Mouse (Mus musculus) neural tube, embryonic 14.5 days (tissue): ENCODE results near the gene Tmem267. TPM values are rescaled to one million over a fixed set of nuclear protein-coding genes. Genes with fewer than 3 reads are reported as not detected.

ENCODE experiments used
- ATAC-seq: fragments of 200-750 bp; cut with Nextera tagmentation; 2 replicates; pipeline ENCODE4 v1.8.0; 2017; ENCODE audit warnings: low read depth, mild to moderate bottlenecking, moderate TSS enrichment, moderate library complexity
- H3K27ac ChIP-seq: fragments of 300-500 bp; sonication (generic); 2 replicates; pipeline ENCODE4 v1.5.1; 2014; ENCODE audit warnings: low read depth, mild to moderate bottlenecking, control low read depth, low read length, moderate library complexity, mixed read lengths
- H3K27me3 ChIP-seq: fragments of 300-500 bp; sonication (generic); 2 replicates; pipeline ENCODE4 v1.6.1; 2014; ENCODE audit warnings: low read length; ENCODE audit not compliant: control insufficient read depth, insufficient read depth
- H3K36me3 ChIP-seq: fragments of 300-500 bp; sonication (generic); 2 replicates; pipeline ENCODE4 v1.6.1; 2014; ENCODE audit warnings: low read length, mixed read lengths; ENCODE audit not compliant: control insufficient read depth, insufficient read depth
- H3K4me1 ChIP-seq: fragments of 300-500 bp; sonication (generic); 2 replicates; pipeline ENCODE4 v1.6.1; 2014; ENCODE audit warnings: low read length; ENCODE audit not compliant: control insufficient read depth, insufficient read depth
- H3K4me2 ChIP-seq: fragments of 300-500 bp; sonication (generic); 2 replicates; pipeline ENCODE4 v1.6.1; 2014; ENCODE audit warnings: mild to moderate bottlenecking, low read depth, low read length, control low read depth
- H3K4me3 ChIP-seq: fragments of 300-500 bp; sonication (generic); 2 replicates; pipeline ENCODE4 v1.5.1; 2014; ENCODE audit warnings: low read depth, low read length, control low read depth, mixed read lengths
- H3K9ac ChIP-seq: fragments of 300-500 bp; sonication (generic); replicated peaks from 2 replicates; pipeline ENCODE4 v1.6.1; 2014; ENCODE audit warnings: low read depth, mild to moderate bottlenecking, control low read depth, low read length, mixed read lengths
- H3K9me3 ChIP-seq: fragments of 300-500 bp; sonication (generic); 2 replicates; pipeline ENCODE4 v1.6.1; 2016; ENCODE audit warnings: low read length; ENCODE audit not compliant: control insufficient read depth
- WGBS: fragments of 180-500 bp; shearing (Covaris S2); extraction: QIAGEN DNeasy Blood & Tissue Kit; methylation state at CpG from one replicate; pipeline ENCODE4 v1.1.7; 2014; 5-methylcytosine and 5-hydroxymethylcytosine counted together
- polyA plus RNA-seq: library from polyadenylated mRNA; unstranded; fragments of >200 nt; fragmentation: Nextera tagmentation; extraction: Ambion mirVana; gene quantifications from 2 replicates; pipeline ENCODE4 v1.2.1, GENCODE M21; 2014

The Tmem267 gene
- polyA plus RNA-seq: 5.5 and 5.7 TPM in 2 replicates

DNA sequence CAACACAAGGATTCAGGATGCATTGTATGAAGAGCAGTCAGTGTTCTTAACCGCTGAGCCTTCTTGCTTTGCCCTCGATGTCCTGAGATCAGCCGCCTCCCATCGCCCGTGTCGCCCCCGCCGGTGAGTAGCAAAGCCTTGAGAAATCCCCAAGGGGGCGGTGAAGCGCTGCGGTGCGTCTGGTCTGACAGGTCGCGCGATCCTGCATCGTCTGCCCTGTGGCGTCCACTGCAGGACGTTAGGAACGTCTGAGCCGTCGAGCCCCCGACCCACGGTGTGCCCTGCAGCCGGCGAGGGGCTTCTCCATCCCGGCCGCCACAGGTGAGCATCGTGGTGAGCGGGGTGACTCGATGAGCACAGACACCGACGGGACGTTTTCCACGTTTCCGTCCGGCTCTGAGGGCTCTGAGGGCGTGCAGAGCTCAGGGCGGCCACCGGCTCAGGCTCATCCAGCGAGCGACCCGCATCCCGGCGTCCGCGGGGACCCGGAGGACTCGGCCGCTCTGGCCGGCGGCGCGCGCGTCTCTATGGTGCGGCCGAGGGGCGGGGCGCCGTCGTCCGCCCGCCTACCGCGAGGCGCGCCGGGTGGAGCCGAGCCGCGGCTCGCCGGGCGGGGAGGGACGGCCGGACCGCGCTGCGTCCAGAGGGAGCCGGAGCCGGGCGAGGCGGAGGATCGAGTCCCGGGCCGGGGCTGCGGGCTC lies at the start of gene Tmem267, which contains the start of gene 3110070M22Rik:
TSS of gene Tmem267 (plus strand) at position 160 of the 701 bp plus-strand sequence.
TSS of gene 3110070M22Rik (minus strand) at position 504 of the 701 bp plus-strand sequence.
- no peak within 1 kb of the TSS; the same call in 1 of the 2 replicates for H3K9ac ChIP-seq

GRCm38 (mm10) chr13:119442244-119442643 lies 45.6 kb upstream of the Tmem267 start:
- H3K4me1 ChIP-seq: no peaks in the 10 kb centered on the region
- no peak overlapping the region for H3K9ac ChIP-seq
- no peaks in the 10 kb centered on the region for H3K9me3 ChIP-seq
- H3K36me3 ChIP-seq: peaks cover 42% of the 10 kb centered on the region
- no peak overlapping the region for H3K27ac ChIP-seq
- ATAC-seq: no peak
- H3K4me3 ChIP-seq: no peak overlapping the region
- H3K4me2 ChIP-seq: no peak overlapping the region
- H3K27me3 ChIP-seq: no peaks in the 10 kb centered on the region
- whole genome bisulfite sequencing: 93% methylated on average over 1 of the region's 1 CpGs

More for the DNA sequence above, at the start of gene Tmem267, which contains the start of gene 3110070M22Rik:
- Histone ChIP-seq H3K4me1 (no peaks in the 10 kb centered on the region; the same call in 1 of the 2 replicates), H3K9me3 (0 out of 2 replicates have a peak, but pooled peaks cover 2% of the 10 kb centered on the region), H3K27me3 (no peaks in the 10 kb centered on the region), H3K36me3 (peaks cover 16% of the 10 kb centered on the region), H3K27ac (no peak within 1 kb of the TSS; the same call in 1 of the 2 replicates), H3K4me3 (no peak within 1 kb of the TSS), H3K4me2 (no peak within 1 kb of the TSS; the same call in 1 of the 2 replicates)
- 56% methylated on average over 82 of the region's 87 CpGs for WGBS
- no peak for ATAC-seq

GRCm38 (mm10) chr13:119453563-119453962 lies 34.3 kb upstream of the Tmem267 start:
- no peak for ATAC-seq
- 96% methylated on average over 4 of the region's 4 CpGs for WGBS
- no peaks in the 10 kb centered on the region for H3K9me3 ChIP-seq
- no peaks in the 10 kb centered on the region for H3K27me3 ChIP-seq
- no peak overlapping the region for H3K27ac ChIP-seq
- no peak overlapping the region for H3K4me3 ChIP-seq
- H3K4me1 ChIP-seq: no peaks in the 10 kb centered on the region
- no peak overlapping the region for H3K4me2 ChIP-seq
- peaks cover 34% of the 10 kb centered on the region for H3K36me3 ChIP-seq
- no peak overlapping the region for H3K9ac ChIP-seq

GRCm38 (mm10) chr13:119455082-119455481 lies 32.8 kb upstream of the Tmem267 start:
- Histone ChIP-seq H3K4me2 (no peak overlapping the region), H3K36me3 (peaks cover 34% of the 10 kb centered on the region)

DNA sequence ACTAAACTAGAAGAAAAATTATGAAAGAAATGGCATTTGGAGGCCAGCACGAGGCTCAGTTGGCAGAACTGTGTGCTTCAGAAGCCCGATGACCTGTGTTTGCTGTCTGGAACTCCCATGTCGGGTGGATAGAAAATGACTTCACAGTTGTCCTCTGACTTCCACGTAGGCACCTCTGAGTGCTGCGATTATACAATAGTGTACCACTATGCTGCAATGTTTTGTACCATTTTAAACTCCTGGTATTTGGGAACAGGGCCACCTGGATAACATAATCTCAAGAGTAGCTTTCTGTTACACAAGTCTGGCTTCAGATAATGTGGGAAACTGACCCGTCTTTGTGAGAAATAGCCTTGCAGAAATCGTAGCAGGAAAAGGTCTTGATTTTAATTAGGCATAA lies 31.5 kb upstream of the Tmem267 start:
- no peak for ATAC-seq
- no peak overlapping the region for H3K4me3 ChIP-seq
- H3K27ac ChIP-seq: no peak overlapping the region
- peaks cover 22% of the 10 kb centered on the region for H3K36me3 ChIP-seq
- no peaks in the 10 kb centered on the region for H3K9me3 ChIP-seq
- no peak overlapping the region for H3K9ac ChIP-seq
- H3K27me3 ChIP-seq: no peaks in the 10 kb centered on the region
- H3K4me1 ChIP-seq: no peaks in the 10 kb centered on the region
- no peak overlapping the region for H3K4me2 ChIP-seq
- 94% methylated on average over 7 of the region's 7 CpGs for WGBS

More at GRCm38 (mm10) chr13:119455082-119455481, 32.8 kb upstream of the Tmem267 start:
- Histone ChIP-seq H3K27me3 (no peaks in the 10 kb centered on the region), H3K9ac (no peak overlapping the region), H3K4me1 (no peaks in the 10 kb centered on the region), H3K27ac (no peak overlapping the region), H3K4me3 (no peak overlapping the region), H3K9me3 (no peaks in the 10 kb centered on the region)
- ATAC-seq: no peak

- H3K27ac ChIP-seq: peak overlapping the region; percentile 70
- H3K27me3 ChIP-seq: no peaks in the 10 kb centered on the region; the same call in 1 of the 2 replicates
- H3K4me2 ChIP-seq: peak overlapping the region; percentile 68
- peaks cover 14% of the 10 kb centered on the region for H3K4me1 ChIP-seq
- H3K9ac ChIP-seq: peak overlapping the region; percentile 72
- no peaks in the 10 kb centered on the region for H3K9me3 ChIP-seq
- 4% methylated on average over 10 of the region's 10 CpGs for WGBS
- ATAC-seq: peak; percentile 42
- H3K4me3 ChIP-seq: peak overlapping the region; percentile 73
- peaks cover 10% of the 10 kb centered on the region for H3K36me3 ChIP-seq
These were observed 25.8 kb upstream of the Tmem267 start for GRCm38 (mm10) chr13:119461900-119462595.

DNA sequence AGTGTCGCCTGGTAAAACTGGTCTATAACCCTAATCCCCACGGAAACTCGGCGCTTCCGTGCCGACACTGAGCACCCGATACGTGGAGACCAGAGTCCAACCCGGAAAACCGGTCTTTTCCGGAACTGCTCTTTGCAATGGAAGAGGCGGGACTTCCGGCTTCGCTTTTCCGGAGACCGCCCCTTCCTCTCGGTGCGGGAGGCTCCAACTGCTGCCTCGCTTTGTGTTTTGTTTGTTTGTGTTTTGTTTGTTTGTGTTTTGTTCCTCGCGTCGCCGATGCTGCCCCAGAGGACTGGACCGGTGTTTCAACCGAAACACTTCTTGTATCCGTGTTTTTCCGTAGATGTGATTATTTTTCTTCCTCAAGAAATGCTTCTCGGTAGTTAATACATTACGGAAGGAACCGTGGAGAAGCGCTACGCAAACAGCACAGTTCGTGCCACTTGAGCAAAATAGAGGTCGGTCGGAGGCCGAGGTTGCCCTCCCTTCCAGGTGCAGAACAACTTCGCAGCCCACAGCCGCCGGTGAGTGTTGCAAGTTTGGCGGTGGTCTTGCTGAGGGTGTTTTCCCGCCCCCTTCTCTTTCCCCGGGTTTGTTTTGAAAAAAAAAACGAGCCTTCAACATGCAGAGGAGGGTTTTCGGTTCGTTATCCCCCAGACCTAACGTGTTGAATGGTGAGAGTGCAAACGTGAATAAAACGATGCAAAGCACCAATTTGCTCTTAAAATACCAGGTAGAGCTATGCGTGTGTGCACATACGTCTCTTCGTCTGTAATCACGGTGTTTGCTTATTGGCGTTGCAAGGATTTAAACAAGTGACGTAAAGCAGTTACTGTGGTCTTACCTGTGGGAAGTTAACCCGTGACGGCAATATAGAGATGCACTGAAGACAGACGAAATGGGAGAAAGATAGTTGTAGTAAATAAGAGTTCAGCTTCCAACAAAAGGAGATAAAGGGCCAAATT lies 25.0 kb upstream of the Tmem267 start, which contains the start of gene 4833420G17Rik:
TSS of gene 4833420G17Rik (plus strand) at position 173 of the 965 bp plus-strand sequence.
- 3% methylated on average over 57 of the region's 57 CpGs for WGBS
- Histone ChIP-seq H3K36me3 (peaks cover 17% of the 10 kb centered on the region), H3K27me3 (no peaks in the 10 kb centered on the region; the same call in 1 of the 2 replicates)

GRCm38 (mm10) chr13:119476631-119477030 lies 11.2 kb upstream of the Tmem267 start:
- WGBS: 93% methylated on average over 9 of the region's 9 CpGs
- no peak for ATAC-seq
- no peaks in the 10 kb centered on the region for H3K4me1 ChIP-seq
- H3K27me3 ChIP-seq: no peaks in the 10 kb centered on the region
- H3K4me2 ChIP-seq: no peak overlapping the region
- no peak overlapping the region for H3K4me3 ChIP-seq
- H3K36me3 ChIP-seq: peaks cover 53% of the 10 kb centered on the region
- no peak overlapping the region for H3K27ac ChIP-seq
- no peaks in the 10 kb centered on the region for H3K9me3 ChIP-seq
- no peak overlapping the region for H3K9ac ChIP-seq

More for the DNA sequence above, 25.0 kb upstream of the Tmem267 start, which contains the start of gene 4833420G17Rik:
- H3K9ac ChIP-seq: peak within 1 kb of the TSS; percentile 72
- H3K27ac ChIP-seq: peak within 1 kb of the TSS; percentile 70
- peak within 1 kb of the TSS; percentile 68 for H3K4me2 ChIP-seq
- no peaks in the 10 kb centered on the region for H3K9me3 ChIP-seq
- peak; percentile 99 for ATAC-seq
- peaks cover 14% of the 10 kb centered on the region for H3K4me1 ChIP-seq
- H3K4me3 ChIP-seq: peak within 1 kb of the TSS; percentile 73
